Mouse (Mus musculus) kidney, postnatal 0 days (tissue): Measurements from ENCODE around the gene Tshz2. TPM values are rescaled to one million over a fixed set of nuclear protein-coding genes. Genes with fewer than 3 reads are reported as not detected.

Experiments used
- ATAC-seq: fragments of 200-750 bp; cut with Nextera tagmentation; replicated peaks from 2 replicates; pipeline ENCODE4 v1.8.0; 2017; ENCODE audit warnings: low read depth, moderate number of reproducible peaks, moderate TSS enrichment, moderate library complexity; ENCODE audit not compliant: low FRiP score
- DNase-seq: peaks from one replicate; pipeline ENCODE4 v3.0.0-alpha.2; 2016; ENCODE audit warnings: low spot score
- H3K27ac ChIP-seq: fragments of 300-500 bp; sonication (generic); 2 replicates; pipeline ENCODE4 v1.5.1; 2014; ENCODE audit warnings: mild to moderate bottlenecking
- H3K27me3 ChIP-seq: fragments of 300-500 bp; sonication (generic); 2 replicates; pipeline ENCODE4 v1.6.1; 2014; ENCODE audit warnings: low read length, mixed read lengths; ENCODE audit not compliant: insufficient read depth
- H3K36me3 ChIP-seq: fragments of 300-500 bp; sonication (generic); 2 replicates; pipeline ENCODE4 v1.6.1; 2014; ENCODE audit warnings: low read length, mixed read lengths; ENCODE audit not compliant: insufficient read depth
- H3K4me1 ChIP-seq: fragments of 300-500 bp; sonication (generic); replicated peaks from 2 replicates; pipeline ENCODE4 v1.6.1; 2014; ENCODE audit warnings: antibody characterized with exemption, low read length, mixed read lengths; ENCODE audit not compliant: insufficient read depth
- H3K4me2 ChIP-seq: fragments of 300-500 bp; sonication (generic); 2 replicates; pipeline ENCODE4 v1.6.1; 2014; ENCODE audit warnings: mild to moderate bottlenecking, low read length, moderate library complexity, mixed read lengths
- H3K4me3 ChIP-seq: fragments of 300-500 bp; sonication (generic); replicated peaks from 2 replicates; pipeline ENCODE4 v1.5.1; 2014; ENCODE audit warnings: low read depth, low read length
- H3K9ac ChIP-seq: fragments of 300-500 bp; sonication (generic); 2 replicates; pipeline ENCODE4 v1.6.1; 2014; ENCODE audit warnings: low read depth, low read length
- H3K9me3 ChIP-seq: fragments of 300-500 bp; sonication (generic); replicated peaks from 2 replicates; pipeline ENCODE4 v1.6.1; 2016; ENCODE audit warnings: low read length, inconsistent platforms, mixed read lengths
- CTCF ChIP-seq: IDR thresholded peaks from 2 replicates; pipeline ENCODE4 v1.5.1; 2016; ENCODE audit warnings: antibody characterized with exemption, low read depth, mild to moderate bottlenecking, moderate library complexity
- WGBS: fragments of 180-500 bp; shearing (Covaris S2); extraction: QIAGEN DNeasy Blood & Tissue Kit; methylation state at CpG from one replicate; pipeline ENCODE4 v1.1.7; 2014; 5-methylcytosine and 5-hydroxymethylcytosine counted together
- polyA plus RNA-seq: library from polyadenylated mRNA; unstranded; fragments of >200 nt; fragmentation: Nextera tagmentation; extraction: Ambion mirVana; gene quantifications from 2 replicates; pipeline ENCODE4 v1.2.1, GENCODE M21; 2015

The Tshz2 gene
- polyA plus RNA-seq, 1 experiment from 2014 or later = 9.8 TPM

DNA sequence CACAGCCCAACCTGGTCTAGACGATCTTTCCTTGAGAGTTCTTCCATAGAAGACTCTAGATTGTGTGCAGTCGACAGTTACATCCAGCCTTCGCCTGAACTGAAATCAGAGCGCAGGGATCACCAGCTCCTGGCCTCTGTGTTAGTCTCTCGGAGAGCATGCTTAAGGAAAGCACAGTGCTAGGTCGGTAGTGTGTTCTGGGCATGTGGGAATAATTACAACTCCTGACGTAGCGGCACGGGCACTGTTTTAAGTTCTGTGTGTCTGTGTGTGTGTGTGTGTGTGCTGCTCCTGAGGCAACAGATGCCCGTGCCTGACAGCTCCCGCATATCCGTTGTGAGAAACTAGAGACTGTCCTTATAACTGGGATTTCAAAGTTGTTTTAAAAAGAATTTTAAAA, 398.4 kb downstream of the Tshz2 start:
- no peak overlapping the region for H3K4me3 ChIP-seq
- no peaks in the 10 kb centered on the region for H3K9me3 ChIP-seq
- no peaks in the 10 kb centered on the region for H3K36me3 ChIP-seq
- no peak overlapping the region for H3K4me2 ChIP-seq
- H3K27me3 ChIP-seq = no peaks in the 10 kb centered on the region
- H3K4me1 ChIP-seq = 0 out of 2 replicates have a peak, but pooled peaks cover 4% of the 10 kb centered on the region
- WGBS = 94% methylated on average over 12 of the region's 12 CpGs
- DNase-seq (no peak), ATAC-seq (no peak)
- H3K27ac ChIP-seq = no peak overlapping the region
- TF ChIP-seq CTCF = no peak
- no peak overlapping the region for H3K9ac ChIP-seq

DNA sequence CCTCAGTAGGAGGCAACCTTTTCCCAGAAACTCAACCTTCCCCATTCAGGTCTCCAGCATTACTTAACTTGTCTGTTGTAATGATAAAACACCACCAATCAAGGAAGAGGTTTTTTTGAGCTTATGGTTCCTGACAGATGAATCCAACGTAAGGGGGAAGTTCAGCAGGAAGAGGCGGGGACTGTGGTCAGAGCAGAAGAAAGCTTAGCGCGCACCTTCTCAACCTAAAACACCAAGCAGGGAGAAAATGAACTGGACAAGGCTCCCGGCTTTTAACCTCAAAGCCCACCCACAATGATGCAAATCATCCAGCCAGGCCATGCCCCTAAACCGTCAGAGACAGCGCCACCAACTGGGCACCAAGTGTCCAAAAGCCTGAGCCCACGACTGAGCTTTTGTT, 399.1 kb downstream of the Tshz2 start:
- Histone ChIP-seq H3K27ac (0 out of 2 replicates have a peak overlapping the region, but pooled peaks have one; percentile 82), H3K9me3 (no peaks in the 10 kb centered on the region), H3K27me3 (no peaks in the 10 kb centered on the region), H3K4me1 (0 out of 2 replicates have a peak, but pooled peaks cover 4% of the 10 kb centered on the region), H3K36me3 (no peaks in the 10 kb centered on the region), H3K4me2 (no peak overlapping the region), H3K4me3 (no peak overlapping the region), H3K9ac (no peak overlapping the region)
- peak; percentile 20; the same call in 1 of the 2 replicates for TF ChIP-seq CTCF
- whole genome bisulfite sequencing = 81% methylated on average over 8 of the region's 8 CpGs
- no peak for ATAC-seq
- DNase-seq = no peak

DNA sequence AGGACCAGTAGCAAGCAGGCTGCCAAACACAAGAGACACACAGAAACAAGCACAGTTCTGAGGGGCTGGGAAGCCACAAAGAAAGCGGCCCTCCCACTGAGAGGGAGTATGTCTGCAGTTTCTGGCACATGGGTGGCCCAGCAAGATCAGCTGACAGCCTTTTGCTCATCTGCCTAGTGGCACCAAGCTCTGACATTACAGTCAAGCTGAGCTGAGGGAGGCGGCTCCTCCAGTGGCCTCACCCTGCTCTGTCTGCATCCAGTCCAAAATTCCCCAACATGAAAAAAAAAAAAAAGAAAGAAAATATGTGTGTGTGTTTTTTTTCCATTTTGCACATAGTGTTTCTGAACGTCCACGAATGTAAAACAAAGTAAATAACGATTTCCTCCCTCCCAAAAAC, 400.4 kb downstream of the Tshz2 start:
- H3K4me2 ChIP-seq = no peak overlapping the region
- ATAC-seq (no peak; the same call in 1 of the 2 replicates), DNase-seq (peak; percentile 90)
- no peaks in the 10 kb centered on the region for H3K36me3 ChIP-seq
- H3K27me3 ChIP-seq = no peaks in the 10 kb centered on the region
- 41% methylated on average over 5 of the region's 5 CpGs for WGBS
- 0 out of 2 replicates have a peak, but pooled peaks have one; percentile 4 for TF ChIP-seq CTCF
- no peaks in the 10 kb centered on the region for H3K9me3 ChIP-seq
- no peak overlapping the region for H3K4me3 ChIP-seq
- peak overlapping the region; percentile 82 for H3K27ac ChIP-seq
- no peak overlapping the region; the same call in 1 of the 2 replicates for H3K9ac ChIP-seq
- 0 out of 2 replicates have a peak, but pooled peaks cover 10% of the 10 kb centered on the region for H3K4me1 ChIP-seq

DNA sequence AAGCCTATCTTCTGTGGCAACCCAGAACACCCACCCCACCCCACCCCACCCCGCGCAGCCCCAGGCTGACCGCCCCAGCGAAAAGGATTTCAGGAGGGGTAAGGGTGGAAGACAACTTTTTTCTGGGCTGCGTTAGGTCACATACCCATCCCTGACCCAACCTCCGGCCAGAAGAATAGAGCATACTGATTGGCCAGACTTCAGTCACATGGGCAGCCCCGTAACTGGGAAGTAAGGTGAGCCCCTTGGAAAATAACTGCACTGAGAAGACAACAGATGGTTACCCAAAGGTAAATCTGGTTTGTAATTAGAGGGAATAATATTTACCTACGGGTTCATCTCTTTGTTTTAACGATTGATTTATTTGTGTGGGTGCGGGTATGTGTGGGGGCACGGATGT, 402.0 kb downstream of the Tshz2 start:
- H3K4me3 ChIP-seq = no peak overlapping the region

DNA sequence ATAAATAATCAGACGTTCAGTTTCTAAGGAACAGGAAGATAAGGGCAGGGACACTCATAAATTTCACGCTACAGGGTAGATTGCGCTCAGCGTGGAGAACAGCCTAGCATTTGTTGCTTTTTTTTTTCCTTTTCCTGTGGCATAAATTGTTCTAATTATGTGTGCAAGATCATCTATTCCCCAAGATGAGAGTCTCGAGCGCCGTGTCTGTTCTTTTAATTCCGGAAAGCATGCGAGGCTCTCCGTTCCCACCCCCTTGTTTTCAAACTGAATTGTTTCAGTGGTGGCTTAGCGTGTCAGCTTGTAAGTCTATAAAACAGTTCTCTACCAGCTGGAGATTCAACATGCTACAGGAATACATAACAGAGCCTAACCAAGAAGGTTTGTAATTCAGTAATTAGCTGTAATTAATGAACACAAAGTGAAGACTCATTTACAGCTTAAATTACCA, 404.0 kb downstream of the Tshz2 start:
- no peak for ATAC-seq
- DNase-seq = peak; percentile 91
- no peaks in the 10 kb centered on the region for H3K36me3 ChIP-seq
- no peak for TF ChIP-seq CTCF
- peaks cover 16% of the 10 kb centered on the region; the same call in 1 of the 2 replicates for H3K4me1 ChIP-seq
- 0 out of 2 replicates have a peak overlapping the region, but pooled peaks have one; percentile 10 for H3K27ac ChIP-seq
- no peaks in the 10 kb centered on the region for H3K27me3 ChIP-seq
- H3K9me3 ChIP-seq = no peaks in the 10 kb centered on the region
- H3K9ac ChIP-seq = no peak overlapping the region
- no peak overlapping the region for H3K4me2 ChIP-seq
- 13% methylated on average over 11 of the region's 11 CpGs for WGBS
- no peak overlapping the region for H3K4me3 ChIP-seq

More for the DNA sequence above, 402.0 kb downstream of the Tshz2 start:
- 93% methylated on average over 11 of the region's 11 CpGs for WGBS
- Histone ChIP-seq H3K4me2 (no peak overlapping the region), H3K9ac (no peak overlapping the region), H3K4me1 (0 out of 2 replicates have a peak, but pooled peaks cover 10% of the 10 kb centered on the region), H3K9me3 (no peaks in the 10 kb centered on the region), H3K36me3 (no peaks in the 10 kb centered on the region), H3K27me3 (no peaks in the 10 kb centered on the region), H3K27ac (no peak overlapping the region)
- no peak for DNase-seq
- no peak for ATAC-seq
- TF ChIP-seq CTCF = no peak

DNA sequence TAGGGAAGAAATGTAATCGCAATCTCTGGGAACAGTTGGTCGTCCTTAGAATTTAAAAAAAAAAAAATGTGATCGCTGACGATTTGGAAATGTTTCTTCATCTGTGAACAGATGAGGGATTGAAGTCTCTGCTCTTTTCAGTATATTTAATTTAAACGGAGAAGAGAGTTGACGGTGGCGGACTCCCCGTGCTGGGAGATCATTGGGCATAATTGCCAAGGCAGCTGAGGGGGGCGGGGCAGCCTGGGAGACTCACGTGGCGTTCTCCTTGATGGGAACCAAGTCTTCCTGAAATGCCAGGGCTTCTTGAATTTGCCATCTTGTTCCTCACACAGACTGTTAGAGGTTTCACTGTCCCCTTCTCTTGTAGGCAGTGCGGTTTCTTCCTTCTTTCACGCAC, 404.5 kb downstream of the Tshz2 start:
- no peak for TF ChIP-seq CTCF
- Histone ChIP-seq H3K27me3 (no peaks in the 10 kb centered on the region), H3K9me3 (no peaks in the 10 kb centered on the region), H3K27ac (peak overlapping the region; percentile 68), H3K4me3 (no peak overlapping the region), H3K4me1 (peaks cover 16% of the 10 kb centered on the region; the same call in 1 of the 2 replicates), H3K36me3 (no peaks in the 10 kb centered on the region), H3K4me2 (no peak overlapping the region), H3K9ac (no peak overlapping the region)
- ATAC-seq = no peak
- WGBS = 70% methylated on average over 13 of the region's 13 CpGs
- no peak for DNase-seq

DNA sequence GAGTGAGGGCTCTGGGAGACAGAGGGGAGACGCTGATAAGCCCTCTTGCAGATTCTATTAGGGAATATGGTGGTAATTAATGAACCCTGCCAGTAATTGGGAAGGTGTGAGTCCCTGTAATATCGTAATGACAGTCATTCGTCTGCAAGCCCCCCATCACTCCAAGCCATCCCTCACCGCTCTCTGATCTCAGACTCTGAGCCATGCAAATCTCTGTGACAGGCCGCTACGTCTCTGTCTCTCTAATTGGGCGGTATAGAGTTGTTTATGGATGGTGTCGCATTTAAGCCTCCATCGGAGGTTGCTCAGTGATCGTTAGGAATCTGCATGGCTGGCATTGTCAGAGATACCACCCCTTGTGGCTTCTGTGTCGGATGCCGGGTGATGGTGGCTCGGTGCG, 407.0 kb downstream of the Tshz2 start:
- DNase-seq = no peak
- no peak overlapping the region for H3K4me3 ChIP-seq
- H3K9ac ChIP-seq = no peak overlapping the region
- no peaks in the 10 kb centered on the region for H3K36me3 ChIP-seq
- TF ChIP-seq CTCF = no peak
- WGBS = 50% methylated on average over 14 of the region's 14 CpGs
- H3K27ac ChIP-seq = no peak overlapping the region
- no peak overlapping the region for H3K4me2 ChIP-seq
- H3K4me1 ChIP-seq = peaks cover 13% of the 10 kb centered on the region; the same call in 1 of the 2 replicates
- no peak for ATAC-seq
- H3K9me3 ChIP-seq = no peaks in the 10 kb centered on the region
- no peaks in the 10 kb centered on the region for H3K27me3 ChIP-seq
